Mouse (Mus musculus) left cerebral cortex, postnatal 36 days (tissue): ENCODE results near the gene Mrps11. TPM values are rescaled to one million over a fixed set of nuclear protein-coding genes. Genes with fewer than 3 reads are reported as not detected.

Experiments
- total RNA-seq, 2 experiments: library from RNA; stranded (reverse); gene quantifications; 2 replicates each; pipeline ENCODE4 v1.2.3; 2021

Mrps11 gene
- total RNA-seq, 2 experiments from 2014 or later, result 38.6 to 38.8 TPM

Other genes with a start within 250 kb of the Mrps11 start
- 100 to 1,000 TPM; 138 to 174 TPM for gene Ntrk3, start 45.1 kb upstream of the Mrps11 start, total RNA-seq
- gene Mrpl46, start 412 bp downstream of the Mrps11 start, total RNA-seq, result 10 to 100 TPM; 32.0 to 38.1 TPM
- gene Det1, start 64.1 kb downstream of the Mrps11 start, total RNA-seq, result 1 to 10 TPM; 6.0 to 6.4 TPM
- gene Aen, start 112.7 kb downstream of the Mrps11 start, total RNA-seq, result 10 to 100 TPM; 20.2 to 24.0 TPM
- gene Isg20, start 130.3 kb downstream of the Mrps11 start, total RNA-seq, result 1 to 10 TPM; 1.2 TPM